Mouse (Mus musculus) C2C12 (cell line): Measurements from ENCODE around the gene Zfp282. TPM values are rescaled to one million over a fixed set of nuclear protein-coding genes. Genes with fewer than 3 reads are reported as not detected.

Source experiments
- H3K27me3 ChIP-seq: one replicate; pipeline ENCODE4 v1.6.1; 2011; ENCODE audit not compliant: control insufficient read depth, insufficient read depth, insufficient read length
- H3K36me3 ChIP-seq: one replicate; pipeline ENCODE4 v1.6.1; 2011; ENCODE audit not compliant: control insufficient read depth, insufficient read depth
- H3K4me3 ChIP-seq: one replicate; pipeline ENCODE4 v1.5.1; 2011; ENCODE audit warnings: mild to moderate bottlenecking, control low read depth; ENCODE audit not compliant: poor library complexity, insufficient read depth, severe bottlenecking
- H3K79me2 ChIP-seq: one replicate; pipeline ENCODE4 v1.6.1; 2011; ENCODE audit not compliant: control insufficient read depth, insufficient read depth
- H3K79me3 ChIP-seq: one replicate; pipeline ENCODE4 v1.6.1; 2011; ENCODE audit warnings: low read depth, control low read depth
- H3ac ChIP-seq: one replicate; pipeline ENCODE3; 2011; ENCODE audit warnings: low read depth; ENCODE audit not compliant: control insufficient read depth, insufficient read length
- CEBPB ChIP-seq: IDR thresholded peaks from one replicate; pipeline ENCODE4 v1.6.1; 2011; ENCODE audit warnings: low read depth, mild to moderate bottlenecking, control low read depth, moderate library complexity
- CTCF ChIP-seq: IDR thresholded peaks from one replicate; pipeline ENCODE4 v1.5.1; 2011; ENCODE audit not compliant: control insufficient read depth, insufficient read depth, insufficient read length
- FOSL1 ChIP-seq: IDR thresholded peaks from one replicate; pipeline ENCODE4 v1.8.0; 2011; ENCODE audit warnings: mild to moderate bottlenecking, low read length; ENCODE audit not compliant: poor library complexity, insufficient read depth, severe bottlenecking
- MAX ChIP-seq: IDR thresholded peaks from one replicate; pipeline ENCODE4 v1.6.1; 2011; ENCODE audit warnings: mild to moderate bottlenecking, control low read depth
- MYOD1 ChIP-seq: IDR thresholded peaks from one replicate; pipeline ENCODE4 v1.6.1; 2011; ENCODE audit warnings: low read depth; ENCODE audit not compliant: control insufficient read depth, insufficient read length
- MYOG ChIP-seq: IDR thresholded peaks from one replicate; pipeline ENCODE4 v1.6.1; 2011; ENCODE audit not compliant: control insufficient read depth, insufficient read length; ENCODE audit errors: extremely low read depth
- USF1 ChIP-seq: IDR thresholded peaks from one replicate; pipeline ENCODE4 v1.6.1; 2011; ENCODE audit warnings: low read depth, mild to moderate bottlenecking, control low read depth, moderate library complexity
- polyA plus RNA-seq: library from polyadenylated mRNA; unstranded; fragments of >200 nt; fragmentation: generic; extraction: Trizol; gene quantifications from one replicate; pipeline ENCODE4 v1.2.1, GENCODE M21; 2012; ENCODE audit warnings: missing spikeins

Gene Zfp282
- polyA plus RNA-seq, 1 experiment, result 7.8 TPM

DNA sequence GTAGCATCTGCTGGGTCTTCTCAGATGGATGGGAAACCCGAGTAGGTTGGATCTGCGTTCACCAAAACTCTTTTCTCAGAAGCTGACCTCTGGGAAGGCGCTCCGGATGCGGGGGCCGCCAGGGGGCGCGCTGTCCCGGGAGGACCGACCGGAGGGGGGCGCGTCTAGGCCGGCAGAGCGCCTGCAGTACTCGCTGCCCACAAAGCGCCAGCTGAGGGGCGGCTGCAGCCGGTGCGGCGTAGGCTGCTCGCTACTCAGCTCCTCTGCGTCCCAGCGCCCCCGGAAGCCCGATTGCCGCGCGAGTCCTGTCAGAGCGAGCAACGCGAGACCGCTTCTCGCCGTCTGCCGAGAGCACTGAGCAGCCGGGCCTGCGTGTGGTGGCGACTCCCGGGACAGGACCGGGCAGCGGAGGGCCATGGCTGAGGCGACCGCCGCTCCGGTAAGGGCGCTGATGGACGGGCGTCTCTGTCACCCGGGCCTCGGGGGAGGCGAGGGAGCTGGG, 41.5 kb upstream of the Zfp282 start, which contains the start of gene Zfp398:
TSS of gene Zfp398 (plus strand) at position 180 of the 502 bp plus-strand sequence.
- peaks cover 6% of the 10 kb centered on the region for H3K79me3 ChIP-seq
- peaks cover 3% of the 10 kb centered on the region for H3K36me3 ChIP-seq
- no peaks in the 10 kb centered on the region for H3K27me3 ChIP-seq
- peak within 1 kb of the TSS; percentile 80 for H3K4me3 ChIP-seq
- peaks cover 21% of the 10 kb centered on the region for H3K79me2 ChIP-seq
- TF ChIP-seq CTCF (peak; percentile 99), MYOG (no peak), USF1 (no peak), CEBPB (no peak), MYOD1 (no peak), MAX (peak; percentile 23), FOSL1 (no peak)
- H3ac ChIP-seq, result peak within 1 kb of the TSS; percentile 80

- TF ChIP-seq CTCF, result no peak
- no peak for TF ChIP-seq FOSL1
- no peak for TF ChIP-seq USF1
- no peak for TF ChIP-seq MAX
- TF ChIP-seq MYOD1, result no peak
- no peak for TF ChIP-seq MYOG
- TF ChIP-seq CEBPB, result no peak
- Histone ChIP-seq H3K4me3 (peak overlapping the region; percentile 80), H3K79me3 (peaks cover 6% of the 10 kb centered on the region), H3K36me3 (peaks cover 4% of the 10 kb centered on the region), H3K79me2 (peaks cover 21% of the 10 kb centered on the region), H3ac (peak overlapping the region; percentile 80), H3K27me3 (no peaks in the 10 kb centered on the region)
Measured at GRCm38 (mm10) chr6:47835984-47836521, 41.0 kb upstream of the Zfp282 start.

- H3K36me3 ChIP-seq, result peaks cover 4% of the 10 kb centered on the region
- H3K79me3 ChIP-seq, result peaks cover 6% of the 10 kb centered on the region
- no peak overlapping the region for H3K4me3 ChIP-seq
- TF ChIP-seq CEBPB, result no peak
- TF ChIP-seq CTCF, result no peak
- no peak for TF ChIP-seq USF1
- no peak for TF ChIP-seq MAX
- TF ChIP-seq FOSL1, result no peak
- no peak for TF ChIP-seq MYOG
- no peak for TF ChIP-seq MYOD1
- H3K27me3 ChIP-seq, result no peaks in the 10 kb centered on the region
- H3K79me2 ChIP-seq, result peaks cover 21% of the 10 kb centered on the region
- H3ac ChIP-seq, result no peak overlapping the region
Measured at GRCm38 (mm10) chr6:47837630-47838029, 39.4 kb upstream of the Zfp282 start.

DNA sequence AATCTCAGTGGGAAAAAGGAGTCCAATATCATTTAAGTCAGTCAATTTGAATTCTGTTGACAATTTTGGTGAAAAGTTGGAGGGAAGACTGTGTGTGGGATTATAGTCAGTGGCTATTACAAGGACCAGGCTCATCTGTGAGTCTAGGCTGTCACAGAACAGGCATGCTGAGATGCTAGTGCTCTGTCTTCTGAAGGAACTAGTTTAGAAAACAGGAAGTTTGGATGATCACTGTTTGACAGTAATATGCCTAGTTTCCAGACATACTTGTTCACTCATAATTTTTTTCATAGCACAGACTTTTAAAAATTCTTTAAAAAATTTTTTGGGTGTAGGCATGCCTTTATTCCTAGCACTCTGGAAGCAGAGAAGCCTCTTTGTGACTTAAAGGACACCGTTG, 35.9 kb upstream of the Zfp282 start:
- H3K79me3 ChIP-seq, result peaks cover 6% of the 10 kb centered on the region
- H3K79me2 ChIP-seq, result peaks cover 18% of the 10 kb centered on the region
- TF ChIP-seq FOSL1 (no peak), MAX (no peak), MYOG (no peak), CEBPB (no peak), CTCF (no peak), USF1 (no peak), MYOD1 (no peak)
- peaks cover 8% of the 10 kb centered on the region for H3K36me3 ChIP-seq
- H3K27me3 ChIP-seq, result no peaks in the 10 kb centered on the region
- no peak overlapping the region for H3K4me3 ChIP-seq
- H3ac ChIP-seq, result no peak overlapping the region

DNA sequence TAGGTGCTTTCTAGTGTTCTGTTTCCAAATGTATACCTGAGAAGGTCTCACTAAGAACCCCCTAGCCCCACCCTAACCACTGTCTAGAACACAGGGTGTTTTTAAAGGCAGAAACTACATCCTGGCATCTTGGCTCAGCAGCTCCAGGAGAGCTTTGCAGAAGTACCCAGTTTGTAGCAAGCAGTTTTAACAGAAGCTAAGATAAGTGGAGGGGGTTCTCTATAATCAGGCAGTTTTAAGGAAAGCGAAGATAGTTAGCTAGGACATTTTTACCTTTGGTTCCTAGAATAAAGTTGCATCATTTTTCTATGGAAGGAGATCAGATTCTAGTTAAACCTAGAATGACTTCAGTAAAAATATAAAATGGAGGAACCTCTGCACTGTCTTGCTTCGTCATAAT, 35.2 kb upstream of the Zfp282 start:
- TF ChIP-seq MAX (no peak), USF1 (no peak), MYOD1 (no peak), FOSL1 (no peak), MYOG (no peak), CEBPB (no peak), CTCF (no peak)
- Histone ChIP-seq H3K4me3 (no peak overlapping the region), H3K79me2 (peaks cover 15% of the 10 kb centered on the region)

More for the DNA sequence above, 35.2 kb upstream of the Zfp282 start:
- Histone ChIP-seq H3K79me3 (peaks cover 6% of the 10 kb centered on the region), H3K27me3 (no peaks in the 10 kb centered on the region), H3K36me3 (peaks cover 8% of the 10 kb centered on the region), H3ac (no peak overlapping the region)
